Mouse (Mus musculus) embryonic facial prominence, embryonic 14.5 days (tissue): Measurements from ENCODE around the gene Tmeff2. TPM values are rescaled to one million over a fixed set of nuclear protein-coding genes. Genes with fewer than 3 reads are reported as not detected.
"Not testable (repeated sequence)": the region's sequence is repeated elsewhere in the genome, so short reads cannot be mapped to it uniquely, and the experiment has no call there.

Experiments used
- ATAC-seq: fragments of 200-750 bp; cut with Nextera tagmentation; 2 replicates; pipeline ENCODE4 v1.8.0; 2017; ENCODE audit warnings: low read depth, moderate number of reproducible peaks, moderate TSS enrichment
- DNase-seq: peaks from one replicate; pipeline ENCODE4 v3.0.0-alpha.2; 2015; ENCODE audit warnings: low spot score
- H3K27ac ChIP-seq: fragments of 300-500 bp; sonication (generic); replicated peaks from 2 replicates; pipeline ENCODE4 v1.5.1; 2014; ENCODE audit warnings: low read depth, mild to moderate bottlenecking, low read length, moderate library complexity
- H3K27me3 ChIP-seq: fragments of 300-500 bp; sonication (generic); replicated peaks from 2 replicates; pipeline ENCODE4 v1.6.1; 2014; ENCODE audit warnings: low read length; ENCODE audit not compliant: control insufficient read depth, insufficient read depth
- H3K36me3 ChIP-seq: fragments of 300-500 bp; sonication (generic); 2 replicates; pipeline ENCODE4 v1.6.1; 2014; ENCODE audit warnings: low read length, mixed read lengths; ENCODE audit not compliant: control insufficient read depth, insufficient read depth
- H3K4me1 ChIP-seq: fragments of 300-500 bp; sonication (generic); 2 replicates; pipeline ENCODE4 v1.6.1; 2014; ENCODE audit warnings: antibody characterized with exemption, low read length; ENCODE audit not compliant: control insufficient read depth, insufficient read depth
- H3K4me2 ChIP-seq: fragments of 300-500 bp; sonication (generic); 2 replicates; pipeline ENCODE4 v1.6.1; 2014; ENCODE audit warnings: low read depth, mild to moderate bottlenecking, low read length, moderate library complexity, mixed read lengths
- H3K4me3 ChIP-seq: fragments of 300-500 bp; sonication (generic); 2 replicates; pipeline ENCODE4 v1.5.1; 2014; ENCODE audit warnings: low read depth, mild to moderate bottlenecking, low read length
- H3K9ac ChIP-seq: fragments of 300-500 bp; sonication (generic); 2 replicates; pipeline ENCODE4 v1.6.1; 2014; ENCODE audit warnings: low read depth, mild to moderate bottlenecking, low read length, moderate library complexity, mixed read lengths
- H3K9me3 ChIP-seq: fragments of 300-500 bp; sonication (generic); 2 replicates; pipeline ENCODE4 v1.6.1; 2016; ENCODE audit warnings: low read length; ENCODE audit not compliant: control insufficient read depth
- whole genome bisulfite sequencing: fragments of 180-500 bp; shearing (Covaris S2); extraction: QIAGEN DNeasy Blood & Tissue Kit; methylation state at CpG from one replicate; pipeline ENCODE4 v1.1.7; 2014; 5-methylcytosine and 5-hydroxymethylcytosine counted together
- polyA plus RNA-seq: library from polyadenylated mRNA; unstranded; fragments of >200 nt; fragmentation: Nextera tagmentation; extraction: Ambion mirVana; gene quantifications from 2 replicates; pipeline ENCODE4 v1.2.1, GENCODE M21; 2014

Tmeff2 gene
- polyA plus RNA-seq: 26.3 and 37.1 TPM in 2 replicates

DNA sequence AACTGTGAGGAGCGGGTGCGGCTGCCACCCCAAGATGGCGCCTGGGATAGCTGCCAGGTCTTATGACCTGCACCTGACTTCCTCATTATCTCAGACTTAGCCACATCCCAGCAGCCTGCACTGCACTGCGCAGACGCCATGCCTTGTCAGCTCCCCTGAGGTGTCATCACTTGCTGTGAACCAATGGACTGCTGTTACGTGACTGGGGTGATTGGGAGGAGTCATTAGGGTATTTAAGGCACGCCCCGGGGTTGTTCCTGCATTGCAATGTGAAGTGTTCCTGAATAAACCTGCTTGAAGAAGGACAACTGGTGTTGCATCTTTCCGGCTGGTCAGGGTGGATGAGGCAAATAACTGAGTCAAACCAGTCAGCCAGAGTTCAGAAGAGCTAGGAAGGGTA is at the start of gene Tmeff2:
Gene Tmeff2 (plus strand): TSS at position 262 of the 400 bp plus-strand sequence.
- 83% methylated on average over 9 of the region's 9 CpGs for WGBS
- not testable (repeated sequence) for H3K4me2 ChIP-seq, H3K4me1 ChIP-seq, H3K9ac ChIP-seq, H3K27ac ChIP-seq, H3K9me3 ChIP-seq, DNase-seq, H3K27me3 ChIP-seq, H3K4me3 ChIP-seq, H3K36me3 ChIP-seq, ATAC-seq

DNA sequence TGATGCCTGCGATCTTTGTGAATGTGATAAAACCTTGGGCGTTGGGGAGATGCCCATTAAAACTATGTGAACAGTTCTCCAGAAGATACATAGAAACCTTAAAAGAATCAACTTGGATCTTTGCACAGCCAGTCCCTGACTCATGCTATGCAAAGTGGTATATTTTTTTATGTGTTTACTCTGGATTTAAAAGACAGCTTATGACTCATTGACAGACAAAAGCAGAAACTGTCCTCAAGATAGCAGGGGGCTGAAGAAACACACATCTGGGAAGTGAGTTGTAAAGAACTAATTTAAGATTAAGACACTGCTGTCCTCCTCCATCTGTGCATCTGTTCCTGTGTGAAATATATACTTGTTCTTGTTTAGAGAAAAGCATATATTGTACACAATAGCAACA is 38.9 kb upstream of the Tmeff2 start:
- no peaks in the 10 kb centered on the region for H3K36me3 ChIP-seq
- no peak for DNase-seq
- ATAC-seq: no peak

DNA sequence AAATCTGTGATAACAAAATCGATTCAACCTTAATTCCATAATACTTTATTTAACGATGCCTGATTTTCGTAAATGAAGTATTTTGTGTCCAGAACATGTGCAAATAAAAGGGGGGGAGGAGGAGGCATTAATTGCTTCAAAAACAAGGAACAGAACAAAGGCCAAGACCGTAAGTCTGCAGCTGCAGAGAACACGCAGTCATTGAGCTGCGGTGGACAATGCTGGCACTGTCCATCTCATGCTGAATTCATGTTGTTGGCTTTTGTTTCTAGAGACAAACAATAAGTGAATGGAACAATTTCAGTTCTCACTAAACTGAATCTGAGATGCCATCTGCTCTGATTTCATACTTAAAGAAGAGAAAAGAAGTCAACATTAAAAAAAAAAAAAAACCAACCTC is 2.8 kb upstream of the Tmeff2 start:
- peak; percentile 14 for DNase-seq
- WGBS: 74% methylated on average over 6 of the region's 6 CpGs
- H3K9ac ChIP-seq: no peak overlapping the region
- ATAC-seq: no peak
- H3K9me3 ChIP-seq: 0 out of 2 replicates have a peak, but pooled peaks cover 5% of the 10 kb centered on the region
- H3K4me3 ChIP-seq: no peak overlapping the region
- no peak overlapping the region for H3K4me2 ChIP-seq
- no peaks in the 10 kb centered on the region for H3K27me3 ChIP-seq
- no peaks in the 10 kb centered on the region for H3K36me3 ChIP-seq
- no peaks in the 10 kb centered on the region for H3K4me1 ChIP-seq
- no peak overlapping the region for H3K27ac ChIP-seq

More for the DNA sequence above, 38.9 kb upstream of the Tmeff2 start:
- no peak overlapping the region for H3K4me3 ChIP-seq
- H3K27me3 ChIP-seq: no peaks in the 10 kb centered on the region
- H3K4me2 ChIP-seq: no peak overlapping the region
- H3K9ac ChIP-seq: no peak overlapping the region
- H3K27ac ChIP-seq: no peak overlapping the region
- no peaks in the 10 kb centered on the region for H3K9me3 ChIP-seq
- 95% methylated on average over 2 of the region's 2 CpGs for WGBS
- H3K4me1 ChIP-seq: no peaks in the 10 kb centered on the region

DNA sequence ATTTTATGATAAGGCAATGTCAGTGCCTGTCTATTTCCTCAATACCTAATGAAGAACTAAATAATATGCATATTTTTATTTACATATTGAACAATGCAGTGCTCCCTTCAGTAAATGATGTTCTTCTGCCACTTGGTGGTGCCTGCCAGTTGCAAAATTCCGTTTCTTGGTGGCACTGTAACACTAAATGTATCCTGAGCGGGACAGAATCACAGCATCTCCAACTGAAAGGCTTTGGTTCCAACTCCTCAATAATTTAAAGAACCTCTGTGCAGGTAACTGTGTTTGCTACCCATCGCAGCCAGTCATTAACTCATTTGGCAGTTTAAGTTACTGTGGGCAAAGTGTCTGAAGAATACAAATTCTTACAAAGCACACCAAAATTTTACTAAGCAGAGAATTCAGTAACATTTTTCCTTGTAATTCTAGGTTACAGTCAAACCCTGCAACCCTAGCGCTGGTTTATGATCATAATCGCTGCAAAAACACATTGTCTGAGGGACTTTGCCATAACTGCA is 24.4 kb downstream of the Tmeff2 start:
- Histone ChIP-seq H3K4me1 (peaks cover 4% of the 10 kb centered on the region; the same call in 1 of the 2 replicates), H3K27me3 (peaks cover 56% of the 10 kb centered on the region), H3K9ac (no peak overlapping the region), H3K36me3 (no peaks in the 10 kb centered on the region), H3K4me2 (peak overlapping the region; percentile 99), H3K27ac (no peak overlapping the region), H3K4me3 (0 out of 2 replicates have a peak overlapping the region, but pooled peaks have one; percentile 61), H3K9me3 (no peaks in the 10 kb centered on the region)
- WGBS: 34% methylated on average over 5 of the region's 5 CpGs
- ATAC-seq (no peak), DNase-seq (no peak)

DNA sequence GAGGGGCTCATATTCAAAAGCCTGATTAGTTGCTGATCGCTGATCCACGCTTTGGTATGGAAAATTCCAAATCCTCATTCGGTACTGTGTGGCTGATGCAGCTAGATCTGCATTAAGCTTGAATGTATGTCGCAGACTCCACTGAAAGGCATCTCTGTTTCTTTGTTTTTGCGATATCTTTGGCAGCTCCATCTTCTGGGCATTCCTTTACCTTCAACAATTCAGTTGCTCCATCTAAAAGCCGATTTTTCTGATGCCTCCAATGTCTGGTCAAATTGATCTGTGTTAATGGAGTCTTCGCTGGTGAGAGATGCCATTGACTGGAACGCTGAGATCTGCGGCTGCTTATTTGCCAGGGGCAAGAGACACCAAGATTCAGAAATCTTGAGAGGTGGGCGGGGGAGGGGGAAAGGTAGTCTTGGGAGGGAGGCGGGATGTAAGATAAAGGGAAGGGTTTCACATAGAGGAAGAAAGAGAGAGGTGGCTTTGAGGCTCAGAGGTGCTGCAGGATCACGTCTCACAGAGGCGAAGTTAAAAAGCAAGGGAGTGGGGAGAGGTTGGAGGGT is 25.0 kb downstream of the Tmeff2 start:
- peak overlapping the region; percentile 99 for H3K4me2 ChIP-seq
- no peak for ATAC-seq
- no peak for DNase-seq
- H3K27me3 ChIP-seq: peaks cover 56% of the 10 kb centered on the region
- no peak overlapping the region for H3K9ac ChIP-seq
- H3K4me3 ChIP-seq: peak overlapping the region; percentile 61
- no peaks in the 10 kb centered on the region for H3K36me3 ChIP-seq
- no peaks in the 10 kb centered on the region for H3K9me3 ChIP-seq
- 7% methylated on average over 13 of the region's 13 CpGs for WGBS
- H3K4me1 ChIP-seq: peaks cover 4% of the 10 kb centered on the region; the same call in 1 of the 2 replicates
- no peak overlapping the region for H3K27ac ChIP-seq

DNA sequence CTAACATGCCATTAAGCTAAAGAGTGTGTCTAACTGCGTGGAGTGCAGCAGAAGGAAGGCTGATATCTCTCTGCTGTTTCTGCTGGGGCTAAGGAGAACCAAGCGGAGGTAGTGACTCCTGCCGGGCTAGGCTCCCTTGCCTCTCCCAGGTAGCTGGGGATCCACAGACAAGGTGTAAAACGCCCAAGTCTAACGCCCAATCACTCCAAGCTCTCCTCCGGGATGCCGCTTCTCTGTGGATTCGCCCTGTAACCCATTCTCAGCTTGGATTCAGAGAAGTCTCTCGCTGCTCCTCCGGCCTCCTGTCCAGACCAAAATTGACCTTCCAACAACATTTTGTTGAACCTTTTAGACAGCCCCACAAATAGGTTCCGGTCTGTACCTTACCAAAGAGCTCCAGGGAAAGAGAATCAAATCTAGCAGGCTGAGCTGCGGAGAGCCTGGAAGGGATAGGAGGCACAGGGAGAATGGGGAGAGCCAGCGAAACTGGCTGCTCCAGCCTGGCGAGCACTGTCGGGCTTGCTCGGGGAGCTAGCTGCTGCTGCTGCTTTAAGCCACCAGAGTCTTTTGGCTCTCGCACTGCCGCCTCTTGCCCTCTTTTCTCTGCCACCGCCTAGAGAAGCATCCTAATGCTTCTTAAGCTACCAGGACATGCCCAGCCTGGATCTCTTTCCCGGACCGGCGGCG is 26.1 kb downstream of the Tmeff2 start:
- peak; percentile 51 for ATAC-seq
- Histone ChIP-seq H3K9ac (peak overlapping the region; percentile 57), H3K36me3 (no peaks in the 10 kb centered on the region), H3K4me3 (peak overlapping the region; percentile 61), H3K27ac (no peak overlapping the region), H3K27me3 (peaks cover 56% of the 10 kb centered on the region), H3K4me1 (peaks cover 4% of the 10 kb centered on the region; the same call in 1 of the 2 replicates), H3K4me2 (peak overlapping the region; percentile 99), H3K9me3 (no peaks in the 10 kb centered on the region)
- WGBS: 2% methylated on average over 22 of the region's 23 CpGs
- DNase-seq: peak; percentile 40

DNA sequence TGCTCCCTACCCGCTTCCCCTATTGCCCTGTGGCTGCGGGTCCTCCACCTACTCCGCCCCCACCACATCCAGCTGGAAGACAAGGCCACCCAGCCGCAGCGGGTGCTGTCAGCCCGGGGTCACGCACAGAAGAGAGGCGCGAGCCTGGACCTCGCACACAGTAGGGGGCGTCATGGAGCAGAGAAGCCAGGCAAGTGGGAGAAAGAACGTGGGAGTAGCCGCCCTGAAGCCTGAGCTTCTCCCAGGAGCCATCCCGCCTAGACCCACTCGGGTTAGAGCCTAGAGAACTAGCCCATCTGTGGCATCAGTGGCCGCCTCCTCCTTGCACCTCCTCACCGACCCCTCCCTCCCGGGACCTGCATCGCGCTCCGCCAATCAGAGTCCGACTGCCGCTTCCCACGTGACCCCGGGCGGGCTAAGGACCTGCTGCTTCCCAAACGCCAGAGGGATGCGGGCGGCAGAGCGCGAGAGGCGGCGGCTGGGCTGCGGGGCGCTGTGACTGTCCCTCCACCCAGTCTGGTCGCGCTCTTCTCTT is 26.7 kb downstream of the Tmeff2 start:
- WGBS: 0% methylated on average over 24 of the region's 37 CpGs
- peak; percentile 94 for DNase-seq
- H3K4me2 ChIP-seq: peak overlapping the region; percentile 99

DNA sequence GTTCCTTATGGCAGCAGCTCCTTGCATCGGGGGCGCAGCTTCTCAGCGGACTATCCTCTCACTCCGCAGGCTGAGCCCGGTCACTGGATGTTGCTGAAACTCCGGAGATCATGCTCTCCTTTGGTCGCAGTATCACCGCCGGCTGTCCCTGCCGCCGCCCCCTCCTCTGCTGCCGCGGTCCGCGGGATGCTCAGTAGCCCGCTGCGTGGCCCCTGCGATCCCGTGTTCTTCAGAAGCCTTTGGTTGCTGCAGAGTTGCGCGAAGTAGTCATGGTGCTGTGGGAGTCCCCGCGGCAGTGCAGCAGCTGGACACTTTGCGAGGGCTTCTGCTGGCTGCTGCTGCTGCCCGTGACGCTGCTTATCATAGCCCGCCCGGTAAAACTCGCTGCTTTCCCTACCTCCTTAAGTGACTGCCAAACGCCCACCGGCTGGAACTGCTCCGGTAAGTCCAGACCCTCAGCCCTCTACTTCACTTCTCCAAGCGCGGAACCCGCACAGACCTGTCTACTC is 27.3 kb downstream of the Tmeff2 start:
- Histone ChIP-seq H3K27me3 (peaks cover 53% of the 10 kb centered on the region), H3K9ac (peak overlapping the region; percentile 57), H3K4me3 (peak overlapping the region; percentile 61), H3K9me3 (no peaks in the 10 kb centered on the region), H3K4me1 (peaks cover 4% of the 10 kb centered on the region; the same call in 1 of the 2 replicates), H3K4me2 (peak overlapping the region; percentile 99), H3K27ac (no peak overlapping the region), H3K36me3 (no peaks in the 10 kb centered on the region)
- ATAC-seq (peak; percentile 51), DNase-seq (peak; percentile 35)
- 1% methylated on average over 28 of the region's 35 CpGs for WGBS

More for the DNA sequence above, 26.7 kb downstream of the Tmeff2 start:
- H3K27ac ChIP-seq: no peak overlapping the region
- peak overlapping the region; percentile 61 for H3K4me3 ChIP-seq
- no peaks in the 10 kb centered on the region for H3K36me3 ChIP-seq
- H3K9ac ChIP-seq: peak overlapping the region; percentile 57
- ATAC-seq: peak; percentile 98
- peaks cover 4% of the 10 kb centered on the region; the same call in 1 of the 2 replicates for H3K4me1 ChIP-seq
- no peaks in the 10 kb centered on the region for H3K9me3 ChIP-seq
- peaks cover 56% of the 10 kb centered on the region for H3K27me3 ChIP-seq
